Mouse (Mus musculus): Measurements from ENCODE around the gene Olfr373. TPM values are rescaled to one million over a fixed set of nuclear protein-coding genes. Genes with fewer than 3 reads are reported as not detected.
"Not testable (repeated sequence)": the region's sequence is repeated elsewhere in the genome, so short reads cannot be mapped to it uniquely, and the experiment has no call there.

Gene Olfr373
- polyA plus RNA-seq, 1 experiment from 2014 or later: not detected

DNA sequence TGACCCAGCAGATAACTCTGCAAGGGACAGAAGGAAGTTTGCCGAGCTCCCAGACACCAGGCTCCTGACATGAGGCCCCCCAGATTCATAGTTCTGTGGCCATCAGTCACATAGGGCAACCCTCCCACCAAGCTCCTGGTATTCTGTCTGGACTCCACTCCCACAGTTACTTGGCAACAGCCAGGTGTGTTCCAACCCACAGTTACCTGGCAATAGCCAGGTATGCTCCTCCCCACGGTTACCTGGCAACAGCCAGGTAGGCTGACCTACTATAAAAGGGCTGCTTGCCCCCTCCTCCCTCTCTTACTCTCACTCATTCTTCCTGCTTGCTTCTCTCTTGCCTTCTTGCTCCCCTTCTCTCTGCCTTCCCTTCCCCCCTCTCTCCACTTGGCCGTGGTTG lies 38.5 kb downstream of the Olfr373 start:
- not testable (repeated sequence) for H3K36me3 ChIP-seq (replicated peaks; ENCODE audit: control insufficient read depth, insufficient read depth, low read depth, low read length); H3K27ac ChIP-seq (replicated peaks; ENCODE audit: low read depth, low read length); ATAC-seq (replicated peaks; ENCODE audit: insufficient number of reproducible peaks, low FRiP score, low TSS enrichment, low read depth); H3K4me2 ChIP-seq (ENCODE audit: low read depth, low read length); H3K9ac ChIP-seq (replicated peaks; ENCODE audit: low read length); H3K9me3 ChIP-seq (replicated peaks; ENCODE audit: control insufficient read depth, low read length); H3K4me1 ChIP-seq (ENCODE audit: control insufficient read depth, insufficient read depth, low read length); DNase-seq (ENCODE audit: low spot score); H3K27me3 ChIP-seq (ENCODE audit: control insufficient read depth, insufficient read depth, low read length); H3K4me3 ChIP-seq (ENCODE audit: low read depth, low read length)
- WGBS: 52% methylated on average over 3 of the region's 3 CpGs

- H3K36me3 ChIP-seq (replicated peaks; ENCODE audit: control insufficient read depth, insufficient read depth, low read depth, low read length): no peaks in the 10 kb centered on the region
- H3K9ac ChIP-seq (replicated peaks; ENCODE audit: low read length): no peak overlapping the region
- no peak overlapping the region for H3K27ac ChIP-seq (replicated peaks; ENCODE audit: low read depth, low read length)
- no peaks in the 10 kb centered on the region for H3K27me3 ChIP-seq (ENCODE audit: control insufficient read depth, insufficient read depth, low read length)
- H3K9me3 ChIP-seq (replicated peaks; ENCODE audit: control insufficient read depth, low read length): no peaks in the 10 kb centered on the region
- DNase-seq (ENCODE audit: low spot score): peak; percentile 66
- H3K4me2 ChIP-seq (ENCODE audit: low read depth, low read length): no peak overlapping the region
- ATAC-seq (replicated peaks; ENCODE audit: insufficient number of reproducible peaks, low FRiP score, low TSS enrichment, low read depth): peak; percentile 34; the same call in 1 of the 2 replicates
- WGBS: 30% methylated on average over 1 of the region's 1 CpGs
- H3K4me1 ChIP-seq (ENCODE audit: control insufficient read depth, insufficient read depth, low read length): no peaks in the 10 kb centered on the region
- no peak overlapping the region for H3K4me3 ChIP-seq (ENCODE audit: low read depth, low read length)
Measured at GRCm38 (mm10) chr8:72121997-72122396, 39.0 kb downstream of the Olfr373 start.

DNA sequence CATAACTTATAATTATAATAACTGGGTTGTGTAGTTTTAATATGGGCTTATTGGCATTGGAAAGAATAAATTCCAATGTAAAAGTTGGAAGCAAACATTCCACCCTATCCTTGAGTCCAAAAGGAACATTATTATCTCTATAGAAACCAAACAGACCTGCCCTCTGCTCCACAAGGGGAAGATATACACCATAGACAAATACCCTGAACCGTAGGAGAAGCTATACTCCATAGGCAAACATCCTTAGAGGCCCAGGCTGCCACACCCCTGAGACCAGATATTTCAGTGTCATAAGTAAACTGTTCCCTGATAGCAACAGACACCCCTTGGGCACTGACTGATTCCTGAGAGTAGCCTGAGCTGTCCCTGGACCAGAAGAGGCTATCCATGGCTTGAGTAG lies 44.9 kb downstream of the Olfr373 start:
- no peak overlapping the region for H3K4me2 ChIP-seq (ENCODE audit: low read depth, low read length)
- DNase-seq (ENCODE audit: low spot score): no peak
- no peaks in the 10 kb centered on the region for H3K4me1 ChIP-seq (ENCODE audit: control insufficient read depth, insufficient read depth, low read length)
- no peak overlapping the region for H3K4me3 ChIP-seq (ENCODE audit: low read depth, low read length)
- H3K9ac ChIP-seq (replicated peaks; ENCODE audit: low read length): no peak overlapping the region
- no peaks in the 10 kb centered on the region for H3K27me3 ChIP-seq (ENCODE audit: control insufficient read depth, insufficient read depth, low read length)
- ATAC-seq (replicated peaks; ENCODE audit: insufficient number of reproducible peaks, low FRiP score, low TSS enrichment, low read depth): no peak
- H3K36me3 ChIP-seq (replicated peaks; ENCODE audit: control insufficient read depth, insufficient read depth, low read depth, low read length): no peaks in the 10 kb centered on the region
- H3K27ac ChIP-seq (replicated peaks; ENCODE audit: low read depth, low read length): no peak overlapping the region
- 86% methylated on average over 1 of the region's 1 CpGs for WGBS
- no peaks in the 10 kb centered on the region for H3K9me3 ChIP-seq (replicated peaks; ENCODE audit: control insufficient read depth, low read length)

- WGBS: 38% methylated on average over 2 of the region's 2 CpGs
- no peak overlapping the region for H3K27ac ChIP-seq (replicated peaks; ENCODE audit: low read depth, low read length)
- H3K4me2 ChIP-seq (ENCODE audit: low read depth, low read length): no peak overlapping the region
- no peaks in the 10 kb centered on the region for H3K27me3 ChIP-seq (ENCODE audit: control insufficient read depth, insufficient read depth, low read length)
- H3K9me3 ChIP-seq (replicated peaks; ENCODE audit: control insufficient read depth, low read length): no peaks in the 10 kb centered on the region
- no peak overlapping the region for H3K9ac ChIP-seq (replicated peaks; ENCODE audit: low read length)
- no peaks in the 10 kb centered on the region for H3K4me1 ChIP-seq (ENCODE audit: control insufficient read depth, insufficient read depth, low read length)
- peak; percentile 31 for DNase-seq (ENCODE audit: low spot score)
- no peak overlapping the region for H3K4me3 ChIP-seq (ENCODE audit: low read depth, low read length)
- H3K36me3 ChIP-seq (replicated peaks; ENCODE audit: control insufficient read depth, insufficient read depth, low read depth, low read length): no peaks in the 10 kb centered on the region
- no peak for ATAC-seq (replicated peaks; ENCODE audit: insufficient number of reproducible peaks, low FRiP score, low TSS enrichment, low read depth)
Measured at GRCm38 (mm10) chr8:72131251-72131650, 48.3 kb downstream of the Olfr373 start.

DNA sequence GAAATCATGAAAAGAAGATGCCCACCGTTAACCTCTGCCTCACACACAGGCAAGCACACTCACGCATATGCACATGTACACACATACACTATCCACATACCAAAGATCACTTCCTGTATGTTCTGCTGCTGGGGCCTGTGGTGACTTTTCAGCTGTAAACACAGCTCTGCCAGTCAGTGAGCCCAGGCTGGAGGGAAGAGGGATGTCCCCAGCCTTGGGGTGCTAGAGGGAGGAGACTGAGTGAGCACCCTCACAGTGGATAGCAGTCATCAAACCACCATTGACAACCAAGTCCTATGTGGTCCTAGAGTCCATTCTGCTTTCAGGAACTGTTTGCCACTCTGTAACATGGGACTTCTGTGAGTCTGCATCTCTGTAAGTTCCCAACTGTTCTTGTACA lies 48.9 kb downstream of the Olfr373 start:
- H3K27me3 ChIP-seq (ENCODE audit: control insufficient read depth, insufficient read depth, low read length): no peaks in the 10 kb centered on the region
- DNase-seq (ENCODE audit: low spot score) (no peak), ATAC-seq (replicated peaks; ENCODE audit: insufficient number of reproducible peaks, low FRiP score, low TSS enrichment, low read depth) (no peak)
- H3K27ac ChIP-seq (replicated peaks; ENCODE audit: low read depth, low read length): no peak overlapping the region
- H3K4me1 ChIP-seq (ENCODE audit: control insufficient read depth, insufficient read depth, low read length): no peaks in the 10 kb centered on the region
- no peaks in the 10 kb centered on the region for H3K36me3 ChIP-seq (replicated peaks; ENCODE audit: control insufficient read depth, insufficient read depth, low read depth, low read length)
- H3K9me3 ChIP-seq (replicated peaks; ENCODE audit: control insufficient read depth, low read length): no peaks in the 10 kb centered on the region
- no peak overlapping the region for H3K4me3 ChIP-seq (ENCODE audit: low read depth, low read length)
- no peak overlapping the region for H3K9ac ChIP-seq (replicated peaks; ENCODE audit: low read length)
- WGBS: 81% methylated on average over 2 of the region's 2 CpGs
- H3K4me2 ChIP-seq (ENCODE audit: low read depth, low read length): no peak overlapping the region

DNA sequence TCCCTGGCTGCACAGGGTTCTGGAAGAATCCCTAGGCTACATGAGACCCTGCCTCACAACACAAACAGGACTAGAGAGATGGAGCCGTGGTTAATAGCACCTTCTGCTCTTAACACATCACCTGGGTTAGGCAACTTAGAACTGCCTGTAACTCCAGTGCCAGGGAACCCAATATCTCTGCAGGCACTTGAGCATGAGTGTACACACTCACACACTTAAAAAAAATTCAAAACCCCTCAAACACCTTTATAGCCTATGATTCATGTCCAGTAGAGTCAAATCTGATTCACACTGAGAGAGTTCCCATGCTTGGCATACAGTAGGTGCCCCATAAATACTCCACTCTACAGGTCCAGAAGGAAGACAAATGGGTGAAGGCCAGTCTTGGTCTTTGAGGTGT lies 49.4 kb downstream of the Olfr373 start:
- Histone ChIP-seq H3K4me3 (ENCODE audit: low read depth, low read length) (no peak overlapping the region), H3K9me3 (replicated peaks; ENCODE audit: control insufficient read depth, low read length) (no peaks in the 10 kb centered on the region), H3K36me3 (replicated peaks; ENCODE audit: control insufficient read depth, insufficient read depth, low read depth, low read length) (no peaks in the 10 kb centered on the region), H3K4me1 (ENCODE audit: control insufficient read depth, insufficient read depth, low read length) (no peaks in the 10 kb centered on the region), H3K27ac (replicated peaks; ENCODE audit: low read depth, low read length) (no peak overlapping the region), H3K9ac (replicated peaks; ENCODE audit: low read length) (no peak overlapping the region), H3K4me2 (ENCODE audit: low read depth, low read length) (no peak overlapping the region), H3K27me3 (ENCODE audit: control insufficient read depth, insufficient read depth, low read length) (no peaks in the 10 kb centered on the region)
- WGBS: 68% methylated on average over 1 of the region's 1 CpGs
- no peak for ATAC-seq (replicated peaks; ENCODE audit: insufficient number of reproducible peaks, low FRiP score, low TSS enrichment, low read depth)
- no peak for DNase-seq (ENCODE audit: low spot score)

DNA sequence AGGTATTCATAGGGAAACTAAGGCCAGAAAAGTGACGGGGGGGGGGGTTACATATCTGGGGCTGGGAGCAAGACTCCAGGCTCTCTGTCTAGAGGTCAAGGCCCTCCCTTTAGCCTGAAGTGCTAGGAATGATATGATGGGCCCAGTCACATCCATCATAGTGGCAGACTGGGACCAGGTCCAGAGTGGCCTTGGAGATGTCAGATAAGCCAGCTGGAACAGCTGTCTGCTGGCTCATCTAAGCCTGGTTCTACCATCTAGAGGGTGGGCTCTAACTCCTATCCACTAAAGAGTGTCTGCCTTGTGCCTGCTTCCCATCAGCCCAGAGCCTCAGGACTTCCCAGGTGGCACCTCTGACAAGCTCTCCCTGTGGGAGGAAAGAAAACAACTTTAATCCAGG lies 49.9 kb downstream of the Olfr373 start:
- Histone ChIP-seq H3K9me3 (replicated peaks; ENCODE audit: control insufficient read depth, low read length) (no peaks in the 10 kb centered on the region), H3K4me1 (ENCODE audit: control insufficient read depth, insufficient read depth, low read length) (no peaks in the 10 kb centered on the region), H3K4me2 (ENCODE audit: low read depth, low read length) (no peak overlapping the region), H3K27ac (replicated peaks; ENCODE audit: low read depth, low read length) (no peak overlapping the region; the same call in 1 of the 2 replicates), H3K9ac (replicated peaks; ENCODE audit: low read length) (no peak overlapping the region), H3K4me3 (ENCODE audit: low read depth, low read length) (no peak overlapping the region), H3K27me3 (ENCODE audit: control insufficient read depth, insufficient read depth, low read length) (no peaks in the 10 kb centered on the region), H3K36me3 (replicated peaks; ENCODE audit: control insufficient read depth, insufficient read depth, low read depth, low read length) (no peaks in the 10 kb centered on the region)
- DNase-seq (ENCODE audit: low spot score) (no peak), ATAC-seq (replicated peaks; ENCODE audit: insufficient number of reproducible peaks, low FRiP score, low TSS enrichment, low read depth) (no peak)
- 67% methylated on average over 1 of the region's 1 CpGs for WGBS

GRCm38 (mm10) chr8:72133507-72133906 lies 50.5 kb downstream of the Olfr373 start:
- no peak overlapping the region for H3K4me3 ChIP-seq (ENCODE audit: low read depth, low read length)
- DNase-seq (ENCODE audit: low spot score): no peak
- H3K4me1 ChIP-seq (ENCODE audit: control insufficient read depth, insufficient read depth, low read length): no peaks in the 10 kb centered on the region
- no peak overlapping the region; the same call in 1 of the 2 replicates for H3K27ac ChIP-seq (replicated peaks; ENCODE audit: low read depth, low read length)
- no peak overlapping the region for H3K9ac ChIP-seq (replicated peaks; ENCODE audit: low read length)
- WGBS: 20% methylated on average over 1 of the region's 1 CpGs
- H3K36me3 ChIP-seq (replicated peaks; ENCODE audit: control insufficient read depth, insufficient read depth, low read depth, low read length): no peaks in the 10 kb centered on the region
- H3K4me2 ChIP-seq (ENCODE audit: low read depth, low read length): no peak overlapping the region
- no peak for ATAC-seq (replicated peaks; ENCODE audit: insufficient number of reproducible peaks, low FRiP score, low TSS enrichment, low read depth)
- H3K27me3 ChIP-seq (ENCODE audit: control insufficient read depth, insufficient read depth, low read length): no peaks in the 10 kb centered on the region
- H3K9me3 ChIP-seq (replicated peaks; ENCODE audit: control insufficient read depth, low read length): no peaks in the 10 kb centered on the region
